Mouse (Mus musculus): Measurements from ENCODE around the gene Plod3. TPM values are rescaled to one million over a fixed set of nuclear protein-coding genes. Genes with fewer than 3 reads are reported as not detected.

Plod3 gene
- polyA plus RNA-seq, 1 experiment from 2014 or later, result 63.0 TPM

DNA sequence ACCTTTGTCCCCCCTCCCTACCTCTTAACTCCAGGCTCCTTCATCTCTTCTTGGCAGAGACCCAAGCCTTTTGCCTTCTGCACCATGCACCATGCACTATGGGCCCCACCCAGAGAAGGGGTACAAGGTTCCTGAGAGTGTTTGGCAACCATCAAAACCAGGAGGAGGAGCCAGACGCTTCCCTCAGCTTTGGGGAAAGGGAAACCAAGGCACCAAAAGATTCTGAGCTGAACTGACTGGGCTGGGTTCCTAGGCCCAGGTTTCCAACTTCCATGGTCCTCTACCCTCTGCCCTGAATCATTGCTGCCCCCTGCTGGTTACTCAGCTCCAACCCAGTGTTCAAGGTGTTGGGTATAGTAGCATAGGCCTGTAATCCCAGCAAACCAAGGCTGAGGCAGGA, 16.1 kb upstream of the Plod3 start:
- ATAC-seq (ENCODE audit: low read depth), result peak; percentile 34; the same call in 1 of the 2 replicates

DNA sequence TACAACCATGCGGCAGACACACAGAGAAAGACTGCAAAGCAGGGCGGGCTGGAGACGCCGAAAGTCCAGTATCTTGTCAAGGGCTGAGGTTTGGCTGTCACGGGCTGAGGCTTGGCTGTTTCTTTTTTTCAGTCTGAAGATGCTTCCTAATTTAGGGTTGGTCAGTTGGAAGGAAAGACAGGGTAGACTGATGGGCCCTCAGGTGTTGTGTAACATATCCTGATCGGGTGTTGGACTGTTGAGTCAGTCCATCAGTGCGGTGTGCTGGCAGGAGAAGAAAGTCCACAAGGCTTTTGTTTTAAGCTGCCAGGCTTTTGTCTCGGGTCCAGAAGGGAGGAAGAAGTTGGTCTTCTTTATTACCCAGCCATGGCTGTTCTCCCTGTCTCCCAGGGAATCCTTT, 13.1 kb upstream of the Plod3 start:
- 61% methylated on average over 8 of the region's 8 CpGs for WGBS
- no peaks in the 10 kb centered on the region for H3K4me1 ChIP-seq (replicated peaks; ENCODE audit: control insufficient read depth, insufficient read depth, low read length)
- no peaks in the 10 kb centered on the region for H3K36me3 ChIP-seq (ENCODE audit: control insufficient read depth, insufficient read depth, low read length)
- no peak overlapping the region for H3K27ac ChIP-seq (ENCODE audit: low read length)
- no peak overlapping the region for H3K4me2 ChIP-seq (ENCODE audit: low read depth, low read length)
- no peak overlapping the region for H3K4me3 ChIP-seq (ENCODE audit: low read length)
- no peaks in the 10 kb centered on the region for H3K27me3 ChIP-seq (ENCODE audit: control insufficient read depth, insufficient read depth, low read depth, low read length)
- ATAC-seq (ENCODE audit: low read depth), result no peak
- H3K9me3 ChIP-seq (ENCODE audit: control insufficient read depth, low read length), result no peaks in the 10 kb centered on the region
- no peak overlapping the region for H3K9ac ChIP-seq (ENCODE audit: low read length)

More for the DNA sequence above, 16.1 kb upstream of the Plod3 start:
- Histone ChIP-seq H3K9me3 (ENCODE audit: control insufficient read depth, low read length) (no peaks in the 10 kb centered on the region), H3K4me2 (ENCODE audit: low read depth, low read length) (no peak overlapping the region), H3K27me3 (ENCODE audit: control insufficient read depth, insufficient read depth, low read depth, low read length) (no peaks in the 10 kb centered on the region), H3K27ac (ENCODE audit: low read length) (no peak overlapping the region), H3K4me3 (ENCODE audit: low read length) (no peak overlapping the region), H3K9ac (ENCODE audit: low read length) (no peak overlapping the region), H3K36me3 (ENCODE audit: control insufficient read depth, insufficient read depth, low read length) (peaks cover 4% of the 10 kb centered on the region), H3K4me1 (replicated peaks; ENCODE audit: control insufficient read depth, insufficient read depth, low read length) (peaks cover 15% of the 10 kb centered on the region)
- 56% methylated on average over 1 of the region's 1 CpGs for WGBS

DNA sequence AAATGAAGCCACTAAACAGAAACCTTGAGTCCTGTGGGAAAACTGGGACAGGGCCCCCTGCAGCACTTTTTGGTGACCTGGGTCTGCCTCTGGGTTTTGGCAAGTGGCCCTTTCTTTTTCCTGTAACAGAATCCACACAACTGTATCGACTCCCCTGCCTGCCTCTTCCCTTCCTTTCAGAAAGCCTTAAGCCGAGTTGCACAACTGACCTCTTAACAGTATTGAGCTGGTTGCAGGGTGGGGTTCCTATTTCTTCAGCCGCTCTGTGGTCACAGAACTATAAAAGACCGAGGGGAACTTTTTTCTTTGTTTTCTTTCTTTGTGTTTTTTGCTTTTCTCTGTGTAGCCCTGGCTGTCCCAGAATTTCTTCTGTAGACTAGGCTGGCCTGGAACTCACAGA, 9.1 kb upstream of the Plod3 start:
- Histone ChIP-seq H3K27me3 (ENCODE audit: control insufficient read depth, insufficient read depth, low read depth, low read length) (no peaks in the 10 kb centered on the region), H3K27ac (ENCODE audit: low read length) (no peak overlapping the region), H3K36me3 (ENCODE audit: control insufficient read depth, insufficient read depth, low read length) (0 out of 2 replicates have a peak, but pooled peaks cover 9% of the 10 kb centered on the region), H3K9me3 (ENCODE audit: control insufficient read depth, low read length) (no peaks in the 10 kb centered on the region), H3K4me2 (ENCODE audit: low read depth, low read length) (no peak overlapping the region), H3K4me3 (ENCODE audit: low read length) (no peak overlapping the region), H3K9ac (ENCODE audit: low read length) (no peak overlapping the region), H3K4me1 (replicated peaks; ENCODE audit: control insufficient read depth, insufficient read depth, low read length) (no peaks in the 10 kb centered on the region)
- no peak for ATAC-seq (ENCODE audit: low read depth)
- 67% methylated on average over 4 of the region's 4 CpGs for WGBS

DNA sequence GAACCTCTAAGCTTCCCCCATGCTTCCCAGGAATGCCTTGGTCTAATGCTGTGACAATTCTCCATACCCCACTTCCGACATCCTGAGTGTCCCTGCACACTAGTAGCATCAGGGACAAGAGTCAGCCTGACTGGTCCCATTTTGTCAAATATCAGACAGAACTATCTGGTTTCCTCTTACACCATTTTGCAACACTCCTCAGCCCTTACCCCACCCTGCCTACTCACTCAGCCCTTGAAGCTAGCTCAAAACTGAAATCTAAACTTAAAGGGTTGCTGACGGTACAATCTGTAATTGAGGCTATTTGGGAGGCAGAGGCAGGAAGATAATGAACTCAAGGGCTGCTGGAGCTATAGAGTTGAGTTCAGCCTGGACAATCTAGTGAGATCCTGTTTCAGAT, 7.1 kb upstream of the Plod3 start:
- no peaks in the 10 kb centered on the region for H3K27me3 ChIP-seq (ENCODE audit: control insufficient read depth, insufficient read depth, low read depth, low read length)
- 88% methylated on average over 2 of the region's 2 CpGs for WGBS
- no peak for ATAC-seq (ENCODE audit: low read depth)

DNA sequence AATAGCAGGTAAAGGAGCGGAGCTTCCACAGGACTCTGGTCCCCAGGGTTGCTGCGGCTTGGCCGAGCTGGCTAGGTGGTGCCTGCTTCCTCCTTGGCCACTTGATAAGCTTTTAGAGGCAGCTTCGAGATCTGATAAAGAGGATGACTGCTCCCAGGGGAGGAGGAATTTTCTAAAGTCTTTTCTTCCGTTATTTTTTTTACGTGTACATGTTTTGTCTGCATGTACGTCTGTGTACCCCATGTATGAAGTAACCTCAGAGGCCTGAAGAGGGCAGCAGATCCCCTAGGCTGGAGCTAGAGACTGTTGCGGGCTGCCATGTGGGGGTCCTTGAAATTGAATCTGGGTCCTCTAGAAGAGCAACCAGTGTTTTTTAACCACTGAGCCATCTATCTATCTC, 5.8 kb upstream of the Plod3 start:
- H3K4me3 ChIP-seq (ENCODE audit: low read length), result no peak overlapping the region
- peaks cover 1% of the 10 kb centered on the region; the same call in 1 of the 2 replicates for H3K4me1 ChIP-seq (replicated peaks; ENCODE audit: control insufficient read depth, insufficient read depth, low read length)
- no peak overlapping the region for H3K27ac ChIP-seq (ENCODE audit: low read length)
- no peak overlapping the region for H3K9ac ChIP-seq (ENCODE audit: low read length)
- 86% methylated on average over 8 of the region's 8 CpGs for WGBS
- no peak overlapping the region for H3K4me2 ChIP-seq (ENCODE audit: low read depth, low read length)
- 0 out of 2 replicates have a peak, but pooled peaks cover 9% of the 10 kb centered on the region for H3K36me3 ChIP-seq (ENCODE audit: control insufficient read depth, insufficient read depth, low read length)
- no peaks in the 10 kb centered on the region for H3K27me3 ChIP-seq (ENCODE audit: control insufficient read depth, insufficient read depth, low read depth, low read length)
- H3K9me3 ChIP-seq (ENCODE audit: control insufficient read depth, low read length), result no peaks in the 10 kb centered on the region
- no peak for ATAC-seq (ENCODE audit: low read depth)

More for the DNA sequence above, 7.1 kb upstream of the Plod3 start:
- Histone ChIP-seq H3K9ac (ENCODE audit: low read length) (no peak overlapping the region), H3K4me1 (replicated peaks; ENCODE audit: control insufficient read depth, insufficient read depth, low read length) (no peaks in the 10 kb centered on the region), H3K27ac (ENCODE audit: low read length) (no peak overlapping the region), H3K36me3 (ENCODE audit: control insufficient read depth, insufficient read depth, low read length) (0 out of 2 replicates have a peak, but pooled peaks cover 9% of the 10 kb centered on the region), H3K4me2 (ENCODE audit: low read depth, low read length) (no peak overlapping the region), H3K9me3 (ENCODE audit: control insufficient read depth, low read length) (no peaks in the 10 kb centered on the region), H3K4me3 (ENCODE audit: low read length) (no peak overlapping the region)

DNA sequence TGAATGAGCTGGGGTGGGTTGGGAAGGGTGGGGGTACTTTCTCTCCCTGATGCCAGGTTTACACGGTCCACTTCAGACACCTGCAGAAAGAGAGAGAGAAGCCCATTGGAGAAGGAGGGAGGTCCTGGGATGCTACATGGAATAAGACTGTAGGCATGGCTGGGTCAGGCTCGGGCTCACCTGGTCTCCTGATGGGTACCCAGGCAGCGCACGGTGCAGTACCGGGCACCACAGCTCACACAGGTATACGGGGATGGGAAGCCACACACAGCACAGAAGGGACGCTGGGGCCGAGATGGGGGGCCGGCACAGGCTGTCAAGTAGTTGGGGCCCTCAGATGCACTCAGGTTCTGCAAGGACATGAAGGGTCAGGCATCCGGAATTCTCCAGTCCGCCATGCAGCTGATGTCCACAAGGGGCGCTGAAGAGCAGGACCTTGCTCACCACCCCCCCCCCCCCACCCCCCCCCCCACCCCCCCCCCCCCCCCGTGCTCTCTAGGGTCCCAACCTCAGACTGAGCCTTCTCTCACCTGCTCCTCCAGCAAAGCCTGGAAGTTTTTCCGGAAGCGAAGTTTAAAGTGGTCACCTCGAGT, 4.4 kb upstream of the Plod3 start:
- ATAC-seq (ENCODE audit: low read depth), result no peak
- 0 out of 2 replicates have a peak, but pooled peaks cover 9% of the 10 kb centered on the region for H3K36me3 ChIP-seq (ENCODE audit: control insufficient read depth, insufficient read depth, low read length)
- no peak overlapping the region for H3K27ac ChIP-seq (ENCODE audit: low read length)
- H3K9me3 ChIP-seq (ENCODE audit: control insufficient read depth, low read length), result no peaks in the 10 kb centered on the region
- H3K4me1 ChIP-seq (replicated peaks; ENCODE audit: control insufficient read depth, insufficient read depth, low read length), result peaks cover 4% of the 10 kb centered on the region; the same call in 1 of the 2 replicates
- 58% methylated on average over 12 of the region's 16 CpGs for WGBS
- H3K4me2 ChIP-seq (ENCODE audit: low read depth, low read length), result no peak overlapping the region
- H3K9ac ChIP-seq (ENCODE audit: low read length), result no peak overlapping the region
- H3K27me3 ChIP-seq (ENCODE audit: control insufficient read depth, insufficient read depth, low read depth, low read length), result no peaks in the 10 kb centered on the region
- no peak overlapping the region for H3K4me3 ChIP-seq (ENCODE audit: low read length)

DNA sequence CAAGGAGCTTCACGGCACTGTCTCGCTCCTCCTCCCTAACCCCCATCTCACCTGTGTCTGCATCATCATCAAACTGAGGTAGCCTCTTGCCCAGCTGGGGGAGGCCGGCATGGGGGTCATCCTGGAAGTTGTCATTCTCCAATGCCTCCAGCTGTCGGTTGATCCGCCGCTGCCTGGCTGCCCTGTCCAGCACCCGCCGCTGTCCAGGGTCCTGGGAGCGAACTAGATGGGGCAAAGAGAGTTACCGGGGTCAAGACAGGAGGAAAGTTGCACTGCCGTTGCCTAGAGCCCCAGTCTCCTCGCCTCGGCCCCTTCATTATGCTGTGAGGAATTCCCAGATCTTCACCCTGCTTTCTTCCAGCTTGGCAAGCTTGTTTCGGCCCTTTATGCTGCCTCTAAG, 2.0 kb upstream of the Plod3 start:
- peaks cover 12% of the 10 kb centered on the region for H3K4me1 ChIP-seq (replicated peaks; ENCODE audit: control insufficient read depth, insufficient read depth, low read length)
- H3K36me3 ChIP-seq (ENCODE audit: control insufficient read depth, insufficient read depth, low read length), result peaks cover 9% of the 10 kb centered on the region; the same call in 1 of the 2 replicates
- no peak overlapping the region for H3K4me2 ChIP-seq (ENCODE audit: low read depth, low read length)
- WGBS, result 48% methylated on average over 14 of the region's 14 CpGs
- no peak overlapping the region for H3K4me3 ChIP-seq (ENCODE audit: low read length)
- no peak for ATAC-seq (ENCODE audit: low read depth)
- no peak overlapping the region for H3K9ac ChIP-seq (ENCODE audit: low read length)
- no peaks in the 10 kb centered on the region for H3K9me3 ChIP-seq (ENCODE audit: control insufficient read depth, low read length)
- H3K27me3 ChIP-seq (ENCODE audit: control insufficient read depth, insufficient read depth, low read depth, low read length), result no peaks in the 10 kb centered on the region
- no peak overlapping the region for H3K27ac ChIP-seq (ENCODE audit: low read length)

DNA sequence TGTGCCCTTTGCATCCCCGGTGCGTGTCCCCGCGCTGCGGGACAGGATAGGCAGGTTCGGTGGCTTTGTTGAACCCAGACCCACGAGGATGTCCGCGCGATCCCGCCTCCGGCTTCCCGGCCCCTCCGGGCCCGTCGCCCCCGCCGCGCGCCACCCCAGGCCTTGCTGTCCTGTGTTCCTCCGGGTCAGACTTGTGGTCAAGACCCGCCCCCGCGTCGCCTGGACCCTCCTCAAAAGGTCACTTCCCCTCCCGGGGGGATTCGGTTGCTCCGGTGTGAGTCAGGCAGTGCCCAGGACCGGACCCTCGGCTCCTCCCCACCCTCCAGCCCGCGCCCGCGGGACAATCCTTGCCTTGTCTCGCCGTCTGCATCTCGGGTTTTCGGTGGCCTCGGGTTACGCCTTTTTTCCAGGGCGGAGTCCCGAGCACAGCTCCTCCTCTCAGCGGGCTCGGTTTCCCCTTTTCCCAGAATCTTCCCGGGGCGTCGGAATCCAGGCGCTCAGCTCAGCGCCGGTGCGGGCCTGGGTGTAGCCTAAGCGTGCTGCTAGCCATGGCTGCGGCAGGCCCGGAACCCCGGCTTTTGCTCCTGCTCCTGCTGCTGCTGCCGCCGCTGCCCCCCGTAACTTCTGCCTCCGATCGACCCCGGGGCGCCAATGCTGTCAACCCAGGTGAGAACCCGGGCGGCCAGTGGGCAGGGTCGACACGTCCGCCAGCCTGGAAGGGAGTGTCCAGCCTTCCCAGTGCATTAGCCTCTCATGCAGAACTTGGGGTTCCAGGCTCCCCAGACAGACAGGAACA, 517 bp downstream of the Plod3 start:
- ATAC-seq (ENCODE audit: low read depth), result peak; percentile 67
- peak overlapping the region; percentile 84 for H3K4me3 ChIP-seq (ENCODE audit: low read length)
- peak overlapping the region; percentile 95 for H3K9ac ChIP-seq (ENCODE audit: low read length)
- H3K27ac ChIP-seq (ENCODE audit: low read length), result peak overlapping the region; percentile 95
- H3K9me3 ChIP-seq (ENCODE audit: control insufficient read depth, low read length), result no peaks in the 10 kb centered on the region
- WGBS, result under 1% methylated on average over 65 of the region's 67 CpGs
- peak overlapping the region; percentile 80 for H3K4me2 ChIP-seq (ENCODE audit: low read depth, low read length)
- no peaks in the 10 kb centered on the region for H3K27me3 ChIP-seq (ENCODE audit: control insufficient read depth, insufficient read depth, low read depth, low read length)
- peaks cover 12% of the 10 kb centered on the region for H3K4me1 ChIP-seq (replicated peaks; ENCODE audit: control insufficient read depth, insufficient read depth, low read length)
- H3K36me3 ChIP-seq (ENCODE audit: control insufficient read depth, insufficient read depth, low read length), result peaks cover 22% of the 10 kb centered on the region

DNA sequence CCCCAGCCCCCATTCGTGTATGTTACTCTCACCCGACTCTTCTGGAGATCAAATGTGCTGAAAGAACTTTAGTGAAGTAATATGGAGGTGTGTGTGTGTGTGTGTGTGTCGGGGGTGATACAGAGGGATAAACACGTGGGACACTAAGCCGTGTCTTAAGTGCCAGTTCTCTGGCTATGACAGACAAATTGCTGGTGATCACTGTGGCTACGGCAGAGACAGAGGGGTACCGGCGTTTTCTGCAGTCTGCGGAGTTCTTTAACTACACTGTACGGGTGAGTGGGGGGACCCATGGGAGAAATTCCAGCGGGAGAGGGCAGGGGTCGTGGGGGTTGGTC, 1.1 kb downstream of the Plod3 start, which contains the start of gene Znhit1:
TSS of gene Znhit1 (minus strand) at position 88 of the 338 bp plus-strand sequence.
- Histone ChIP-seq H3K4me3 (ENCODE audit: low read length) (peak within 1 kb of the TSS; percentile 84), H3K9ac (ENCODE audit: low read length) (peak within 1 kb of the TSS; percentile 95), H3K9me3 (ENCODE audit: control insufficient read depth, low read length) (no peaks in the 10 kb centered on the region), H3K4me1 (replicated peaks; ENCODE audit: control insufficient read depth, insufficient read depth, low read length) (peaks cover 12% of the 10 kb centered on the region), H3K27ac (ENCODE audit: low read length) (peak within 1 kb of the TSS; percentile 95), H3K27me3 (ENCODE audit: control insufficient read depth, insufficient read depth, low read depth, low read length) (no peaks in the 10 kb centered on the region), H3K4me2 (ENCODE audit: low read depth, low read length) (peak within 1 kb of the TSS; percentile 80), H3K36me3 (ENCODE audit: control insufficient read depth, insufficient read depth, low read length) (peaks cover 26% of the 10 kb centered on the region)
- WGBS, result 1% methylated on average over 12 of the region's 12 CpGs
- ATAC-seq (ENCODE audit: low read depth), result no peak

Data from lung, embryonic 16.5 days (tissue).